Mouse (Mus musculus): ENCODE measurements around the gene Pmvk.
"Not testable (repeated sequence)": the region's sequence is repeated elsewhere in the genome, so short reads cannot be mapped to it uniquely, and the experiment has no call there.

The Pmvk gene

GRCm38 (mm10) chr3:89429021-89429420, 25.3 kb upstream of the Pmvk start:
- not testable (repeated sequence) for DNase-seq (ENCODE audit: low spot score in 2 of 2)

GRCm38 (mm10) chr3:89430171-89431159, 23.9 kb upstream of the Pmvk start, which contains the start of gene Pygo2:
Gene Pygo2 (plus strand): TSS chr3:89430214.
- peak; percentile 76 to 87 for DNase-seq (ENCODE audit: low spot score in 2 of 2)

DNA sequence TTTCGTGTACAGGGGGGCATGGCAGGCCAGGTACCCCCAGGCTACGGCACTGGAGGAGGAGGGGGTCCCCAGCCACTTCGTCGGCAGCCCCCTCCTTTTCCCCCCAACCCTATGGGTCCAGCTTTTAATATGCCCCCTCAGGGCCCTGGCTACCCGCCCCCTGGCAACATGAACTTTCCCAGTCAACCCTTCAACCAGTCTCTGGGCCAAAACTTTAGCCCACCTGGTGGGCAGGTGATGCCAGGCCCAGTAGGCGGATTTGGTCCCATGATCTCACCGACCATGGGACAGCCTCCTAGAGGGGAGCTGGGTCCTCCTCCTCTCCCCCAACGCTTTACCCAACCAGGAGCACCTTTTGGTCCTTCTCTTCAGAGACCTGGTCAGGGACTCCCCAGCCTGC, 21.7 kb upstream of the Pmvk start:
- DNase-seq (ENCODE audit: low spot score in 2 of 2): no peak

DNA sequence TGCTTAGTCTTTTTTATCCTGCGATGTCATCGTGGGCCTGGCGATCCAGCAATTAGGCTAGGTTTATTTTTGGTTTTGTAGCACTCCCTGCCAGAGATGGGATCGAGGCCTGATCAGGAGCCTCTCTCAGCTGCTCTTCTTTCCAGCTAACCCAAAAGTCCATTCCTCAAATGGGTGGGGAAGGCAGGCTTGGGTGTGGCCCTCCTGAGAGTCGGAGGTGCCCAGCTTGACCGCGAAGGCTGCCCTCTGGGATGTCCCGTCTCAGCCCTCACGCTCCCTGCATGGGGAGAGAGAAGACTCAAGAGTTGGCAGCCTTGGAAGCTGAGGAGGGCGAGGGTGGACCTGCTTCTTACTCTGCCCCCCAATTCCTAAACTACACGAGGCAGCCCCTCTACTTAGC, 19.8 kb upstream of the Pmvk start:
- DNase-seq (ENCODE audit: low spot score in 2 of 2): no peak

DNA sequence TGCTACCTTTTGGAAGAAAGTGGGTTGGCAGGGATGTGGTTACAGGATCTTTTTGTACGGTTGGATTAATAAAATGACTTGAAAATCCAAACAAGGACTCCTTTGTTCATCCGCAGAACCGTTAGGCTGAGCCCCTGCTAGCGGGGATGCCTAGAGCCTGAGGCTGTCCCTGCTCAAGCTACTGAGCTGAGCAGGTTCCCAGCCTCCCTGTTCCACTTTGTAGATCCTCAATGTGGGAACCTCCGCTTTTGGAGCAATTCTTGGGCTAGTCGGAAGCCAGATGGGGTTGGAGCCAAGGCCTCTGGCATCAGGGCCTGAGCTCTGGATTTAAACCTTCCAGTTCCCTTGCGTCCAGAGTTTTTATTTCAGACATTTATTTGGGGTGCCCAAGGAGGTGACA, 19.3 kb upstream of the Pmvk start:
- DNase-seq (ENCODE audit: low spot score in 2 of 2): no peak

- peak; percentile 61 to 65 for DNase-seq (ENCODE audit: low spot score in 2 of 2)
Measured at GRCm38 (mm10) chr3:89436176-89437113, 17.9 kb upstream of the Pmvk start, which contains the start of gene Pbxip1. Gene Pbxip1 (plus strand): TSS chr3:89436706.

DNA sequence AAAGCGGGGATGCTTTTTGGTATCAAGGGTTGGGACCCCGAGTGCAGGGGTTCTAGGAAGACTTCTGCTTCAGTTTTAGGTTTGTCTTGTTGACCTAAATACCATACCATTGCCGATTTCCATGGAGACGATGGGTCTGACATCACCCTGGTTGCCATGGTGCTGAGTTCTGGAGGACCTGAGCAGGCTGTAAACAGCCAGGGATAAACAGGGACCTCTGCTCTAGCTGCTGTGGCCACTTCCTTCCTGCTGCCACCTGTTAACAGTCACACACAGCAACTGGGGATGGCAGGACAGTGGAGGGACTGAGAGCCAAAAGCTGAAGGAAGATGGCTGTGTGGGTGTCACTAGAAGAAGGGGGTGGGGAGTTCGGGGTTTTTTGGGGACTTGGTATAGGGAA, 17.1 kb upstream of the Pmvk start:
- peak; percentile 78 to 81 for DNase-seq (ENCODE audit: low spot score in 2 of 2)

GRCm38 (mm10) chr3:89440691-89441090, 13.7 kb upstream of the Pmvk start:
- no peak for DNase-seq (ENCODE audit: low spot score in 2 of 2)

DNA sequence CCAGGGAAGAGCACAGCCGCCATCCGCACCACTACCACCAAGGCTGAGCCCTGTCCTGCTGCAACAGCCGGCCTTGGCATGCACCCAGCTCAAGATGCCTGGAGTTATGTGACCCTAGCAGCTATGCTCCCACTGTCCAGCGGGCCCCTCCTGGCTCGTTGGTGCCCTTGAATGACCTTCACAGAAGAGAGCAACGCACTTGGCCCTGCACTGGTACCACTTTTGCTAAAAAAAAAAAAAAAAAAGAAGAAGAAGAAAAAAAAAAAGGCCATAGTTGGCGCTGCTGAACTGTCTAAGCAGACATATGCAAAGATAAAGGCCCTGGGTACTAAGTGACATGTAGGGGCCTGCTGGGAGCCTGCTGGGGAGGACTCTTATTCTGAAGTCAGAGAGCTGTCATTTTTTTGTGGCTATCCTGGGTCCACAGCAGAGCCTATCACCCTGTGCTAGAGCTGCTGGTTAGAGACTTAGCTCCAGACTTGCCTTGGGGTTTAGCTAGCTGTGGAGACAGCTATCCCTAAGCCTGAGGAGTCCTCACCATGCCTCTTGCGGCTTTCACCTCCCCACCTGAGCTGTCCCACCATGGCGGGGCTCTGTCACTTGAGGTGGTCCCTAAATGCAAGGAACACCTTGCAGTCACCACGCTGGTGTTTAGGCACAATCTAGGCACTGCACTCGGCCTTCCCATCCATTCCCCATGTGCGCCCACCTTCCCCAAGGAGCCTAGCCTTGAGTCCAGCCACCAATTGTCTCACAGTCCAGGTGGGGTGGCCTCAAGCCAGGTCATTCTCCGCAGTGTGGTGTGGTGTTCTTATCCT, 5.4 kb upstream of the Pmvk start:
- DNase-seq (ENCODE audit: low spot score in 2 of 2): peak in 1 of 2 experiments; percentile 26

DNA sequence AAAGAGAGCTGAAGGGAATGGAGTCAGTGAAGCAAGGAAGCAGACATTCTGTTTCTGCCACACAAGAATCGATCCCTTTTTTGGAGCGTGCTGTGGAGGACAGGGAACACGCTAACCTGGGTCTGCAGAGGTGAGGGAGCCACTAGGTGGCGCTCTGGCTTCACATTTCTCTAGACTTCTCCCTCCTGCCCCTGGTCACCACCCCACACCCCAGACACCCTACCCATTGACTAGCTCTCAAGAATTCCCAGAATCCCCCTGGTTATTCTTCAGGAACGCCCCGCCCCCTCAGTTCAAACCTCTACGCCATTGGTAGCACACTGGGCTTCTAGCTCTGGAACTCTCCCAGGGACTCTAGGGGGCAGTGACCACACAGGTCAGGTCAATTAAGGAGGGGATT, 4.8 kb upstream of the Pmvk start:
- peak; percentile 58 to 73 for DNase-seq (ENCODE audit: low spot score in 2 of 2)

GRCm38 (mm10) chr3:89451916-89452315, 2.4 kb upstream of the Pmvk start:
- DNase-seq (ENCODE audit: low spot score in 2 of 2): no peak

DNA sequence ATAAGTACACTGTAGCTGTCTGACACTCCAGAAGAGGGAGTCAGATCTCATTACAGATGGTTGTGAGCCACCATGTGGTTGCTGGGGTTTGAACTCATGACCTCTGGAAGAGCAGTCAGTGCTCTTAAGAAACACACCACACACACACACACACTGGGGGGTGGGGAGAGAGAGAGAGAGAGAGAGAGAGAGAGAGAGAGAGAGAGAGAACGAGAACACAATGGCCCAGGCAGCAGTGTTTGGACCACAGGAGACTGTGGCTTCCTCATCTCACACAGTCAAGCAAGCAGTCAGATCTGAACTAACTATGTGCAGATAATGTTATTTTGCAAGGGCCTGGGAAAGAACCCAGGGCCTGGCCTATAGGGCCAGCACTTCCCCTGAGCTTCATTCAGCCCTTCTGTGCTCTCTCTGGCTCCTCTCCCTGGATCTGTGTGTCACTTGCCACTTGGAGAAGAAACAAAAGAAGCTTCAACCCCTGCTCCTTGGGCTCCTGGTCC, 1.5 kb downstream of the Pmvk start:
- DNase-seq (ENCODE audit: low spot score in 2 of 2): no peak

DNA sequence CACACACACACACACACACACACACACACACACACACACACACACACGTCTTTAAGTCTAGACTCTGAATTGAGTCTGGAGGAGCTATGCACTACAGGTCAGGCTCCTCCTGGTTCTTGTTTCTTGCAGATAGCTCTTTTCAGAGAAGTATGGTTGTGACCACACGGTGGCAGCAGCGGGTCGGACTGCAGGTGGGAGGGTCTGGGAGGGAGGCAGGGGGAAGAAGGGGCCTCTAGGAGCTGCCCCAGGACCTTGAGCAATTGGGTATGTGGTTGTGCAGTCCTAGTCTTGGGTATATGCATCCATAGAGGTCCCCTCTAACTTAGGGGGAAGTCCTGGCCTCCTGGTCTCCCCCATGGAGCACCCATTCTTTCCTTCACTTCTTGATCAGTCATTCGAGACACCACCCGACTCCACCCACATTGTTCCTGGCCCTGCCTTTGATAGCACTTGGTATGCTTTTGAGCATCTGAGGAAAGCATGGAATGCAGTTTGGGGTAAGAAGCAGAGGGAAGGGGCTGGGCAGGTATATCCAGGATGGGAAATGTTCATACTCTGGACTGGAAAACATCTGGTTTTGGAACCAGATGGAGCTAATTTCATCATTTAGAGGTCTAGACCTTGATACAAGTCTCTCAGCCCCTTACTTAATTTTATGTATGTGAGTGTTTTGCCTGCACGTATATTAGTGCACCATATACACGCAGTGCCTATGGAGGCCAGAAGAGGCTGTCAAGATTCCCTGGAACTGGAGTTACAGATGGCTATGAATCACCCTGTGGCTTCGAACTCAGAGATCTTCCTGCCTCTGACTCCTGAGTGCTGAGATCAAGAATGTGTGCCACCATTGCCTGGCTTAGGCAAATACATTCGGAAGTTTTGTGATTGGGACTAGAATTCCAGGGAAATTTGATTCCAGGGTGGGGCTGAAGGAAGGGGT, 2.7 kb downstream of the Pmvk start:
- DNase-seq (ENCODE audit: low spot score in 2 of 2): peak; percentile 61 to 80

DNA sequence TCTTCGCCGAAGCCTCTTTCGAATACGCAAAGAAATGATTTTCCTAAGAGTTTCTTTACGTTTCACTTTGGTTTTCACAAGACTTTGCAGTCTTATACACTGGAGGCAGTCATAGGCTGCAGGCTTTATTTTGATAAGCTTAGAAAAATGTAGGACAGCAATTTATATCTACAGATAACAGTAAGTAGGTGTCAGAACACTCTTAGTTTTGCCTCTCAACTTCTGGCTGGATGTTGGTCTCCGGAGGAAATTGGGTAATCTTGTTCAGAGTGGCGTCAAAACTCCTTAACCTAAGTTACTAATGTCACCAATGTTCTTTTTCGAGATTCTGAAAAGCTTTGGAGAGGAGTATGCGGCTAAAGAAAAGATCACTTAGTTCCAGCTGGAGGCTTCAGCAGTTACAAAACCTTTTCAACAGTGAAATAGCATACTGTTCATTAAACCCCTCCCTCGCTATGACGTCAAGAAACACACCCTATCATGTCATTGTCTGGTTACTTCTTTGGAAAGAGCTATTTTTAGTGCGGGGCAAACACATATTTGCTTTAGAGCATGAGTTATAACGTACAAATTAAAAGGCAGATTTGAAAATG, 4.1 kb downstream of the Pmvk start:
- DNase-seq (ENCODE audit: low spot score in 2 of 2): no peak

GRCm38 (mm10) chr3:89458965-89459807, 4.8 kb downstream of the Pmvk start:
- DNase-seq (ENCODE audit: low spot score in 2 of 2): peak; percentile 95 to 96

GRCm38 (mm10) chr3:89468268-89468667, 13.9 kb downstream of the Pmvk start:
- no peak for DNase-seq (ENCODE audit: low spot score in 2 of 2)

DNA sequence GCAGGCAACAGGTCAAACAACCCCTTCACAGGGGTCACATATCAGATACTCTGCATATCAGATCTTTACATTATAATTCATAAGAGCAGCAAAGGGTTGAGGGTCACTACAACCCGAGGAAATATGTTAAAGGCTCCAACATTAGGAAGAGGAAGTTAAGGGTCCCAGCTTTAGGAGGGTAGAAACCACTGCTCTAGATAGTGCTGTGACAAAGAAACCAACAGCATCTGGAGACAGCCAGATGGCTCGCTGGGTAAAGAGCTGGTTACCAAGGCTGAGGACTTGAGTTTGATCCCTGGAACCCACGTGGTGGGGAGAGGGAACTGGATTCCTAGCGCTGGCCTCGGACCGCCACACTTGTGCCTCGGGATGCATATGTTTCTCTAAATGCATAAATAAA, 17.9 kb downstream of the Pmvk start:
- no peak for DNase-seq (ENCODE audit: low spot score in 2 of 2)

- no peak for DNase-seq (ENCODE audit: low spot score in 2 of 2)
Measured at GRCm38 (mm10) chr3:89473838-89474237, 19.5 kb downstream of the Pmvk start.

- DNase-seq (ENCODE audit: low spot score in 2 of 2): no peak
Measured at GRCm38 (mm10) chr3:89479055-89479454, 24.7 kb downstream of the Pmvk start.
